Mouse (Mus musculus) brain, embryonic 14.5 days (tissue): ENCODE measurements around the gene Auts2.

Experiments
- CTCF ChIP-seq: fragments of 200-500 bp; IDR thresholded peaks from 2 replicates; pipeline ENCODE4 v1.5.1; 2012; ENCODE audit warnings: inconsistent platforms, mild to moderate bottlenecking, moderate library complexity, borderline replicate concordance; ENCODE audit not compliant: insufficient read depth, insufficient read length; ENCODE audit errors: extremely low read depth
- POLR2A ChIP-seq: fragments of 200-500 bp; IDR thresholded peaks from 2 replicates; pipeline ENCODE4 v1.6.1; 2012; ENCODE audit warnings: mild to moderate bottlenecking, inconsistent platforms, borderline replicate concordance; ENCODE audit not compliant: poor library complexity, insufficient read depth, insufficient read length, severe bottlenecking; ENCODE audit errors: extremely low read depth

- TF ChIP-seq CTCF (no peak), POLR2A (no peak)
Measured at GRCm38 (mm10) chr5:131992681-131993211, 550.4 kb downstream of the Auts2 start.
